Mouse (Mus musculus) heart, postnatal 36 days (tissue): ENCODE data around the gene Ilf3. TPM values are rescaled to one million over a fixed set of nuclear protein-coding genes. Genes with fewer than 3 reads are reported as not detected.

Source experiments
- total RNA-seq, 2 experiments: library from RNA; stranded (reverse); gene quantifications; 2 replicates each; pipeline ENCODE4 v1.2.3; 2021

The Ilf3 gene
- total RNA-seq, 2 experiments from 2014 or later, result 28.9 to 29.0 TPM

Other genes starting within 250 kb of the Ilf3 start
- gene Tyk2, start 236.6 kb upstream of the Ilf3 start, total RNA-seq, result 1 to 10 TPM; 8.2 to 9.6 TPM
- 100 to 1,000 TPM; 157 to 165 TPM for gene Cdc37, start 217.9 kb upstream of the Ilf3 start, total RNA-seq
- 10 to 100 TPM; 45.9 to 52.0 TPM for gene Pde4a, start 202.2 kb upstream of the Ilf3 start, total RNA-seq
- 10 to 100 TPM; 41.9 to 43.1 TPM for gene Keap1, start 128.5 kb upstream of the Ilf3 start, total RNA-seq
- gene S1pr5, start 119.4 kb upstream of the Ilf3 start, total RNA-seq, result 1 to 10 TPM in 1 of 2 experiments, under 1 TPM in 1; 0.69 to 1.1 TPM
- gene Atg4d, start 102.6 kb upstream of the Ilf3 start, total RNA-seq, result 10 to 100 TPM; 78.0 to 99.6 TPM
- gene Kri1, start 79.9 kb upstream of the Ilf3 start, total RNA-seq, result 10 to 100 TPM; 16.5 to 18.0 TPM
- gene Cdkn2d, start 76.5 kb upstream of the Ilf3 start, total RNA-seq, result 10 to 100 TPM; 15.9 to 18.4 TPM
- gene Ap1m2, start 55.5 kb upstream of the Ilf3 start, total RNA-seq, result not detected
- gene Slc44a2, start 47.2 kb upstream of the Ilf3 start, total RNA-seq, result 100 to 1,000 TPM; 118 to 124 TPM
- 1 to 10 TPM; 8.0 to 9.5 TPM for gene Qtrt1, start 44.0 kb downstream of the Ilf3 start, total RNA-seq
- 10 to 100 TPM; 63.9 to 72.4 TPM for gene Dnm2, start 57.0 kb downstream of the Ilf3 start, total RNA-seq
- 10 to 100 TPM; 44.9 to 46.9 TPM for gene Tmed1, start 142.4 kb downstream of the Ilf3 start, total RNA-seq
- 1 to 10 TPM; 1.8 to 2.0 TPM for gene AB124611, start 158.3 kb downstream of the Ilf3 start, total RNA-seq
- gene Carm1, start 179.0 kb downstream of the Ilf3 start, total RNA-seq, result 10 to 100 TPM; 56.9 to 65.4 TPM
- 10 to 100 TPM; 59.8 TPM for gene Timm29, start 224.9 kb downstream of the Ilf3 start, total RNA-seq
- gene Yipf2, start 225.0 kb downstream of the Ilf3 start, total RNA-seq, result 1 to 10 TPM; 7.3 to 8.0 TPM
- gene Smarca4, start 248.3 kb downstream of the Ilf3 start, total RNA-seq, result 10 to 100 TPM; 48.6 to 51.4 TPM